32 mouse cellular contexts compared by ENCODE assay signal in the genomic region with DNA sequence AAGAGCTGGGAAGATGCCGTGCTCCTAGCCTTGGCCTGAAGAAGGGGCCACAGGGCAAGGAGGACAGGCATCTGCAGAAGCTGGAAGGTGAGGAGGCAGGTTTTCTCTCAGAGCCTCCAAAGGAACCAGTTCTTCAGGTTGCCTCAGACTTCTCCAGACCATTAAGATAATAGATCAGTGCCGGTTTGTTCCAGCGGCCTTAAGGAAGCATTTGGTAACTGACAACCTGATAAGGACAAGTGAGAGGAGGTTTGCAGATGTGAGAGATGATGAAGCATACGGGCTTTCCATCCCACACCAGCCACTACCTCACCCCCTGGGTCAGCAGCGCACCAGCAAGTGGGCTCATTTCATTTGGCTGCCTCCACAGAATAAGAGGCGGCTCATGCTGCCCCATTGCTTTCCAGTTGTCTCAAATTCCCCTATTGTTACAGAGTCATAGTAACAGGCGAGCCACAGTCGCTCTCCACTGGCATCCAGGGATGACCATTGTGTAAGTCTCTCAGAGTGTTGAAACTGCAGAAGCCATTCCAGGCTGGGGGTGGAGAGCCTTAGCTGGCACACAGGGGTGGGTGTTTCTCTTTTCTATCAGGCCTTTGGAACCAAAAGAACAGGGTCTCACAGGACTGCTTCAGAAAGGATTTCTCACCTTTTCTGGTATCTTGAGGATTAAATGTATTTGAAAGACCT.
DNase-seq lines count a peak whose midpoint lies in the region; ATAC-seq and TF ChIP-seq lines count a peak whose summit lies in the region.
"Had no signal": no experiment of that assay in that cellular context is flagged by ENCODE, and none has a peak within 500 bp of the region (broad histone marks: within the 10 kb centered on the region; RNA-seq: fewer than 3 reads in every experiment).

No protein-coding gene starts in this region.

- peak; percentile 8 for DNase-seq in adrenal gland, postnatal 10 days
- DNase-seq in adrenal gland, adult 8-10 months = no peak
- peak; percentile 5 for DNase-seq in kidney, adult 2 months
- DNase-seq in kidney, postnatal 25 days = no peak
- DNase-seq in urinary bladder, postnatal 14 days (ENCODE audit: low spot score) = peak; percentile 28
- no peak for DNase-seq in urinary bladder, postnatal 36 days (ENCODE audit: low spot score in 2 of 2)
- DNase-seq in right cerebral cortex, postnatal 10 days (ENCODE audit: low spot score in 2 of 2) = no peak
- DNase-seq: adrenal gland, postnatal 36 days; cerebellum, adult 18-20 months; cerebellum, postnatal 10 days; gastrocnemius, adult 2 months; gastrocnemius, postnatal 36 days; heart, postnatal 14 days; kidney, adult 8-10 months; kidney, postnatal 36 days; liver, postnatal 0 days; lung, postnatal 36 days; right cerebral cortex, postnatal 14 days had no signal

- no peak overlapping the region for H3K4me3 ChIP-seq in kidney, adult 2 months (ENCODE audit: insufficient read depth, low read depth, low read length)
- H3K4me3 ChIP-seq: forebrain, embryonic 10.5 days; forebrain, embryonic 15.5 days; gastrocnemius, adult 2 months; layer of hippocampus, adult 2 months; limb, embryonic 13.5 days; liver, embryonic 12.5 days; megakaryocyte, embryonic 14.5 days; myocyte; neural tube, embryonic 12.5 days; stomach, embryonic 15.5 days had no signal

- H3K27me3 ChIP-seq in kidney, adult 2 months (replicated peaks; ENCODE audit: control insufficient read depth, insufficient read depth, low read length) = no peaks in the 10 kb centered on the region
- H3K27me3 ChIP-seq: CH12.LX; forebrain, embryonic 15.5 days; megakaryocyte, embryonic 14.5 days; neural tube, embryonic 12.5 days; Patski; stomach, embryonic 15.5 days had no signal

- peak; percentile 59 for ATAC-seq in megakaryocyte-erythroid progenitor cell, adult 5-6 weeks (replicated peaks; ENCODE audit: low FRiP score, low TSS enrichment, poor library complexity, severe bottlenecking)
- ATAC-seq: forebrain, embryonic 15.5 days; hindbrain, postnatal 0 days; liver, embryonic 12.5 days; liver, postnatal 0 days; midbrain, embryonic 16.5 days; Patski had no signal

- no peak overlapping the region for H3K27ac ChIP-seq in kidney, adult 2 months (ENCODE audit: insufficient read depth, low read depth, low read length)
- H3K27ac ChIP-seq: forebrain, embryonic 10.5 days; forebrain, embryonic 15.5 days; gastrocnemius, adult 2 months; hindbrain, postnatal 0 days; layer of hippocampus, adult 2 months; limb, embryonic 13.5 days; liver, embryonic 12.5 days; neural tube, embryonic 12.5 days; stomach, embryonic 15.5 days had no signal

- no peaks in the 10 kb centered on the region for H3K36me3 ChIP-seq in kidney, adult 2 months (ENCODE audit: control insufficient read depth, insufficient read depth, low read length)
- H3K36me3 ChIP-seq: forebrain, embryonic 10.5 days; forebrain, embryonic 15.5 days; liver, embryonic 12.5 days; neural tube, embryonic 12.5 days; stomach, embryonic 15.5 days had no signal

- TF ChIP-seq POLR2A in kidney, adult 2 months (IDR thresholded peaks at IDR 0.05; ENCODE audit: low read depth, low read length) = no peak

- no peaks in the 10 kb centered on the region for H3K4me1 ChIP-seq in kidney, adult 2 months (ENCODE audit: control insufficient read depth, insufficient read depth, low read length)
- H3K4me1 ChIP-seq: forebrain, embryonic 15.5 days; megakaryocyte, embryonic 14.5 days; neural tube, embryonic 12.5 days; stomach, embryonic 15.5 days had no signal

- TF ChIP-seq CTCF in kidney, adult 2 months (conservative IDR thresholded peaks at IDR 0.05; ENCODE audit: insufficient read depth, insufficient read length, low read depth, low read length) = no peak

- 85% methylated on average over 8 of the region's 8 CpGs for WGBS in kidney, adult 2 months

Comparison
In these comparisons a context has a peak if more than half of its experiments do, and no peak if none do; other contexts are left out.
1. DNase-seq: peak in adrenal gland, postnatal 10 days (single experiment), kidney, adult 2 months (single experiment) and urinary bladder, postnatal 14 days (single experiment); none in adrenal gland, adult 8-10 months (single experiment), kidney, postnatal 25 days (0 of 2), urinary bladder, postnatal 36 days (0 of 2) and right cerebral cortex, postnatal 10 days (0 of 2).